Mouse (Mus musculus) embryonic facial prominence, embryonic 12.5 days (tissue): ENCODE results near the gene Mettl27. TPM values are rescaled to one million over a fixed set of nuclear protein-coding genes. Genes with fewer than 3 reads are reported as not detected.
A peak's percentile ranks its signal among the peaks of the same experiment; 100 is the strongest.
"Not testable (repeated sequence)": the region's sequence is repeated elsewhere in the genome, so short reads cannot be mapped to it uniquely, and the experiment has no call there.

Experiments used
- ATAC-seq: fragments of 200-750 bp; cut with Nextera tagmentation; 2 replicates; pipeline ENCODE4 v1.8.0; 2017; ENCODE audit not compliant: insufficient number of reproducible peaks, insufficient read depth, low FRiP score, low TSS enrichment
- H3K27ac ChIP-seq: fragments of 300-500 bp; sonication (generic); 2 replicates; pipeline ENCODE4 v1.5.1; 2016; ENCODE audit warnings: mild to moderate bottlenecking
- H3K27me3 ChIP-seq: fragments of 300-500 bp; sonication (generic); 2 replicates; pipeline ENCODE4 v1.6.1; 2016; ENCODE audit warnings: mild to moderate bottlenecking, moderate library complexity
- H3K36me3 ChIP-seq: fragments of 300-500 bp; sonication (generic); 2 replicates; pipeline ENCODE4 v1.6.1; 2016; ENCODE audit warnings: mild to moderate bottlenecking
- H3K4me1 ChIP-seq: fragments of 300-500 bp; sonication (generic); 2 replicates; pipeline ENCODE4 v1.6.1; 2016
- H3K4me2 ChIP-seq: fragments of 300-500 bp; sonication (generic); replicated peaks from 2 replicates; pipeline ENCODE4 v1.6.1; 2016; ENCODE audit warnings: mild to moderate bottlenecking, moderate library complexity
- H3K4me3 ChIP-seq: fragments of 300-500 bp; sonication (generic); 2 replicates; pipeline ENCODE4 v1.5.1; 2016; ENCODE audit warnings: mild to moderate bottlenecking
- H3K9ac ChIP-seq: fragments of 300-500 bp; sonication (generic); 2 replicates; pipeline ENCODE4 v1.6.1; 2016; ENCODE audit warnings: mild to moderate bottlenecking, moderate library complexity
- H3K9me3 ChIP-seq: fragments of 300-500 bp; sonication (generic); 2 replicates; pipeline ENCODE4 v1.6.1; 2016; ENCODE audit warnings: mild to moderate bottlenecking, moderate library complexity
- WGBS: fragments of 180-500 bp; shearing (Covaris S2); methylation state at CpG from one replicate; pipeline ENCODE4 v1.1.7; 2016; 5-methylcytosine and 5-hydroxymethylcytosine counted together
- polyA plus RNA-seq: library from polyadenylated mRNA; unstranded; fragments of >200 nt; fragmentation: Nextera tagmentation; extraction: Ambion mirVana; gene quantifications from 2 replicates; pipeline ENCODE4 v1.2.1, GENCODE M21; 2016

The Mettl27 gene
- polyA plus RNA-seq, 1 experiment from 2014 or later = 21.8 TPM

DNA sequence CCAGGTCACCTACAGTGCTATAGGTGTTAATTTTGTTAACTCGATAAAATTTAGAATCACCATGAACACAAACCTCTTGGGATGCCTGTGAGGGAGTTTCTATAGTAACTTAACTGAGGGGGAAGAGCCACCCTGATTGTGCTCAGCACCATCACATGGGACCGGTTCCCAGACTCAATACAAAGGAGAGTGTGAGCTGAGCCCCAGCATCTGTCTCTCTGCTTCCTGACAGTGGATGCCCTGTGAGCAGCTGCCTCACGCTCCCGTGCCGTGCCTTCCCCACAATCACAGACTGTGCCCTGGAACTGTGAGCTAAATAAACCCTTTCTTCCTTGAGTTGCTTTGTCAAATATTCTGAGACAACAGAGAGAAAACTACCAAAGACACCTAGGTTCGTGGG, 9.0 kb upstream of the Mettl27 start:
- Histone ChIP-seq H3K4me1 (no peaks in the 10 kb centered on the region), H3K27ac (no peak overlapping the region), H3K9ac (no peak overlapping the region), H3K36me3 (no peaks in the 10 kb centered on the region), H3K9me3 (no peaks in the 10 kb centered on the region), H3K4me3 (no peak overlapping the region), H3K4me2 (no peak overlapping the region), H3K27me3 (no peaks in the 10 kb centered on the region)
- 74% methylated on average over 6 of the region's 6 CpGs for WGBS
- no peak for ATAC-seq

DNA sequence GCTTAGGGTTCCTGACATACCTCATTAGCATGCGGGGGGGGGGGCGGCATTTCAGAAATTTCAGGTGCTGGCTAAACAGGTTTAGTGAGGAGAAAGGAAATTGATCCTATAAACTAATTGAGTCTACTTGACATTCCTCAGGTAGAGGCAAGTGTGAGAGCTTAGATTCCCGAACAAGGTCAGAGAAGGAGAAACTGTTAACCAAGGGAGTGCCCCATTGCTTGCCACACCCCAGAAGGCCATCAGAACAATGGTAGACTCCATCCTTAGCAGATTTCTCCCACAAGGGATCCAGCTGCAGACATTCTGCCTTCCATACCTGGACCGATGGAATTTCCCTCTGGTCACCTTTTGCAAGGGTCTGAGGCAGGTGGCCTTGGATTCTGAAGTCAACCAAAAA, 5.4 kb upstream of the Mettl27 start:
- ATAC-seq = no peak

DNA sequence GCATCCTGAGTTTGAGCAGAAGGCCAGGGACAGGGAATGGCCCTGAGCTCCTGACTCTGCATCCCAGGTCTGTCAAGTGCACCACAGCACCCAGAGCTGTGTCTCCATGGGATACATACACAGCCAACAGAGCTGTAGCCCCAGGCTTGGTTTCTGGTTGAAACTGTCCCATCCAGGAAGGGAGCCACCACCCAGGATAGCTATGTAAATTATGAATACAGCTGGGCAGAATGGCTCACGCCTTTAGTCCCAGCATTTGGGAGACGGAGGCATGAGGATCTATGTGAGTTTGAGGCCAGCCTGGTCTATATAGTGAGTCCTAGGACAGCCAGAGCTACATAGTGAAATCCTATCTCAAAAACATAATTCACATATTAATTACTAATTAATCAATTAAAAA, 2.2 kb upstream of the Mettl27 start:
- 93% methylated on average over 2 of the region's 2 CpGs for WGBS
- no peaks in the 10 kb centered on the region for H3K4me1 ChIP-seq
- no peak for ATAC-seq
- H3K9ac ChIP-seq = no peak overlapping the region
- no peak overlapping the region for H3K4me3 ChIP-seq
- H3K27ac ChIP-seq = no peak overlapping the region
- H3K4me2 ChIP-seq = no peak overlapping the region
- no peaks in the 10 kb centered on the region for H3K9me3 ChIP-seq
- H3K36me3 ChIP-seq = peaks cover 4% of the 10 kb centered on the region; the same call in 1 of the 2 replicates
- no peaks in the 10 kb centered on the region for H3K27me3 ChIP-seq

More for the DNA sequence above, 5.4 kb upstream of the Mettl27 start:
- Histone ChIP-seq H3K4me2 (no peak overlapping the region), H3K9ac (no peak overlapping the region), H3K27ac (no peak overlapping the region), H3K4me1 (no peaks in the 10 kb centered on the region), H3K27me3 (no peaks in the 10 kb centered on the region), H3K9me3 (no peaks in the 10 kb centered on the region), H3K4me3 (no peak overlapping the region), H3K36me3 (no peaks in the 10 kb centered on the region)
- 78% methylated on average over 4 of the region's 4 CpGs for WGBS

DNA sequence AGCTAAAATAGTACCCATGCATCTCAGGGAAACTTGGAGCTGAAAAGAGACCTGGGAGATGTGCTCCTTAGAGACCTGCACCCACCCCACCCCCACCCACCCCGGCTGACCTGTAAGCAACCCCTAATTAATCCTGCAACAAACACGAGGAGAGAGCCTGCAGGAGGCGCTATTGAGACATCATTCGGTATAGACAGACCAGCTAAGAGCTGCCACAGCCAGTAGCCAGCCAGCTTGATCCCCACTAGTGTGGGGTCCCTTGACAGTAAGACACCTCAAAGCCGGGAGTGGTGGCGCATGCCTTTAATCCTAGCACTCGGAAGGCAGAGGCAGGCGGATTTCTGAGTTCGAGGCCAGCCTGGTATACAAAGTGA, 722 bp downstream of the Mettl27 start:
- H3K4me1 ChIP-seq = no peaks in the 10 kb centered on the region
- H3K9me3 ChIP-seq = no peaks in the 10 kb centered on the region
- H3K4me2 ChIP-seq = peak overlapping the region; percentile 78
- H3K27me3 ChIP-seq = no peaks in the 10 kb centered on the region
- H3K4me3 ChIP-seq = peak overlapping the region; percentile 71
- H3K36me3 ChIP-seq = peaks cover 4% of the 10 kb centered on the region; the same call in 1 of the 2 replicates
- H3K27ac ChIP-seq = no peak overlapping the region
- 45% methylated on average over 9 of the region's 9 CpGs for WGBS
- no peak for ATAC-seq
- H3K9ac ChIP-seq = peak overlapping the region; percentile 80

DNA sequence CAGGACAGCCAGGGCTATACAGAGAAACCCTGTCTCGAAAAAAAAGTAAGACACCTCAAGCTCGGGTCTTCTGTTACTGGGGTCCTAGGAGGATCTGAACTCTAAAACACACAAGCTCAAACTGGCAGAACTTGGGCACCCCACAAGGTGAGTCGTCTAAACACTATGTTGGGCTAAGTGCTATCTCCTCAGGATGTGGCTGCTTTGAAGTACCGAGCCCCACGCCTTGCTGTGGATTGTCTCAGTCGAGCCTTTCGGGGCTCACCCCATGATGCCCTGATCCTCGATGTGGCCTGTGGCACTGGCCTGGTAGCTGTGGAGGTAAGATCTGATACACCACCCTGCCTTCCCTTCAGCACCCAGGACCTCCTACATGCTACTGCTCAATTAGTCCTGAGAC, 1.1 kb downstream of the Mettl27 start:
- Histone ChIP-seq H3K4me2 (peak overlapping the region; percentile 78; the same call in 1 of the 2 replicates), H3K4me3 (no peak overlapping the region)

DNA sequence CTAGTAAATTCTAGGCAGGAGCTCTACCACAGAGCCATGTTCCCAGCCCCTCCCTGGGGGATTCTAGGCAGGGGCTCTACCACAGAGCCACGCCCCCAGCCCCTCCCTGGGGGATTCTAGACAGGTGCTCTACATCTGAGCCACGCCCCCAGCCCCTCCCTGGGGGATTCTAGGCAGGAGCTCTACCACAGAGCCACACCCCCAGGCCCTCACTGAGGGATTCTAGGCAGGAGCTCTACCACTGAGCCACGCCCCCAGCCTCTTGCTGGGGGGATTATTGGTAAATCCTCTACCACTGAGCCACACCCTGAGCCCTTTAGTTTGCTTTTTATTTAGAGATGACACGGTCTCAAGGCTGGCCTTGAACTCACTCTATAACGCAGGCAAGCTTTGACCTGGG, 1.5 kb downstream of the Mettl27 start:
- 88% methylated on average over 5 of the region's 5 CpGs for WGBS
- not testable (repeated sequence) for H3K27ac ChIP-seq, ATAC-seq, H3K4me2 ChIP-seq, H3K27me3 ChIP-seq, H3K9me3 ChIP-seq, H3K36me3 ChIP-seq, H3K9ac ChIP-seq, H3K4me1 ChIP-seq, H3K4me3 ChIP-seq

More for the DNA sequence above, 1.1 kb downstream of the Mettl27 start:
- Histone ChIP-seq H3K9me3 (no peaks in the 10 kb centered on the region), H3K27me3 (no peaks in the 10 kb centered on the region), H3K9ac (no peak overlapping the region), H3K4me1 (no peaks in the 10 kb centered on the region), H3K27ac (no peak overlapping the region), H3K36me3 (peaks cover 4% of the 10 kb centered on the region; the same call in 1 of the 2 replicates)
- 94% methylated on average over 8 of the region's 8 CpGs for WGBS
- no peak for ATAC-seq

DNA sequence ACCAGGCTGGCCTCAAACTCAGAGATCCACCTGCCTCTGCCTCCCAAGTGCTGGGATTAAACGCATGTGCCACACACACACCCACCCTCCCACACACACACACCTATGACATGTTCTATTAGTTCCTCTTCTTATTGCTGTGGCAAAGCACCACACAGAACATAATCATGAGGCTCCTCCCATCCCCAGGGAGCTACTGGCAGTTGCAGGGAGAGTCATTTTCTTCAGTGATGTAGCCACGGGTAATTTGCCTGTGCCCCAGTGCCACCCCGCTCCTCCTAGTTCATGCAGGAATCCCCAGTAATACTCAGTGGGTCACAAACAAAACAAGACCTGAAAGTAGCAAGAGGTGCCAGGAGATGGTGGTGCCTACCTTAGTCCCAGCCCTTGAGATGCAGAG, 2.5 kb downstream of the Mettl27 start:
- no peak overlapping the region for H3K4me3 ChIP-seq
- no peak overlapping the region for H3K4me2 ChIP-seq
- H3K9ac ChIP-seq = no peak overlapping the region
- 89% methylated on average over 3 of the region's 3 CpGs for WGBS
- H3K4me1 ChIP-seq = no peaks in the 10 kb centered on the region
- no peak for ATAC-seq
- H3K36me3 ChIP-seq = peaks cover 4% of the 10 kb centered on the region; the same call in 1 of the 2 replicates
- H3K27me3 ChIP-seq = no peaks in the 10 kb centered on the region
- no peak overlapping the region for H3K27ac ChIP-seq
- no peaks in the 10 kb centered on the region for H3K9me3 ChIP-seq

DNA sequence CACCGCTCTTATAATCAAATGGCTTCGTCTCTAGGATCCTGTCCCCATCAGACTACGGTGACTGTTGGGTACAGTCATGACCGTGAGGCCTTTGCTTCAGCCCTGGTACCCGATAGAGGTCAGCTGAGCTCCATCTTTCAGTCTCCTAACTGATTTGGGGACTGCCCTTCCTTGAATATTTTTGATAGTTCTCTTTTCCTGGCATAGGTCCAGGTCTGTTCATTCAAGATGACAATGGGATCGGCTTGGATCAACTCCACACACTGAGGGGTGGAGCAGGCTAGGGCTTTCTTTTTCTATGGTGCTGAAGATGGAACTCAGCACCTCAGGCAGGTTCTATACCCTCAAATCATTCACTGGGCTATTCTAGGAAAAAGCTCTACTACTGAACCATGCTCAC, 3.9 kb downstream of the Mettl27 start:
- WGBS = 91% methylated on average over 6 of the region's 6 CpGs
- Histone ChIP-seq H3K9ac (no peak overlapping the region), H3K4me3 (no peak overlapping the region), H3K27ac (no peak overlapping the region), H3K4me1 (no peaks in the 10 kb centered on the region), H3K27me3 (no peaks in the 10 kb centered on the region), H3K9me3 (no peaks in the 10 kb centered on the region), H3K4me2 (no peak overlapping the region), H3K36me3 (peaks cover 4% of the 10 kb centered on the region; the same call in 1 of the 2 replicates)
- ATAC-seq = no peak

DNA sequence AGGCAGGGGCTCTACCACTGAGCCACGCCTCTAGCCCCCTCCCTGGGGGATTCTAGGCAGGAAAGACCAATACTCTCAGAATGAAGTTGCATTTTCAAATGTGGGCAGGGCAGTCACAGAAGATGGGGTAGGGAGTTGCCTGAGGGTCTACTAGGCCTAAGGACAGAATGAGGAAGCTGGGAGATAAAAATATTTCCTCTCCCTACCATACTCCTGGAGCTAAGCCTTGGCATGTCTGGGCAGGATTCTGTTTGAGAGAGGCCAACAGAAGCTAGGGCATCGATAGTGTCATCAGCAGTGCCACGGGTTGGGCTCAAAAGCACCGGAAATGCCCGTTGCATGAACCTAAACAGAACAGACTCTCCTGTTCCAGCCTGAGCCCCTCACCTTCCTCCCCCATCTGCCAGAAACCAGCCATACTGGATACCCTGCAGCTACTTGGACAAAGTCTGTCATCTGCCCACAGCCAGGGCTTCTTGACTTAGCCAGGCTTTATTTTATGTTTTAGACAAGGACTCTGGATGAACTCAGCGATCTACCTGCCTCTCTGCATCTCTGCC, 4.5 kb downstream of the Mettl27 start:
- no peaks in the 10 kb centered on the region for H3K9me3 ChIP-seq
- WGBS = 74% methylated on average over 6 of the region's 6 CpGs
- no peak overlapping the region for H3K27ac ChIP-seq
- ATAC-seq = no peak
- H3K9ac ChIP-seq = no peak overlapping the region
- no peaks in the 10 kb centered on the region for H3K4me1 ChIP-seq
- no peak overlapping the region for H3K4me3 ChIP-seq
- peaks cover 4% of the 10 kb centered on the region; the same call in 1 of the 2 replicates for H3K36me3 ChIP-seq
- no peaks in the 10 kb centered on the region for H3K27me3 ChIP-seq
- no peak overlapping the region for H3K4me2 ChIP-seq

DNA sequence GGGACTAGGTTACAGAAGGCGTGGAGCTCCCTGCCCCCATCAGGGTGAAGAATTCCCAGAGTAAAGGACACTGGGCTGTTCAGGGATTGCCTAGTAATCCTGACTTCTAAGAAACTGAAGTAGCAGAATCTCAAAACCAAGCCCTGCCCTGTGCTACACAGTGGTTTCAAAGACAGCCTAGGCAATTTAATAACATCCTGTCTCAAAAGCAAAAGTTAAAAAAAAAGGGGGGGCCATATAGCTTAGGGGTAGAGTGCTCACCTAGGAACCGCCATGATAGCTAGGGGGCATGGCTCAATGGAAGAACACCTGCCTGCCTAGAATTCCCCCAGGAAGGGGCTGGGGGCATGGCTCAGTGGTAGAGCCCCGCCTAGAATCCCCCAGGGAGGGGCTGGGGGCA, 6.9 kb downstream of the Mettl27 start:
- no peak for ATAC-seq
- no peaks in the 10 kb centered on the region for H3K27me3 ChIP-seq
- no peaks in the 10 kb centered on the region for H3K4me1 ChIP-seq
- peaks cover 3% of the 10 kb centered on the region; the same call in 1 of the 2 replicates for H3K36me3 ChIP-seq
- WGBS = 73% methylated on average over 3 of the region's 3 CpGs
- no peak overlapping the region for H3K4me2 ChIP-seq
- H3K4me3 ChIP-seq = no peak overlapping the region
- no peaks in the 10 kb centered on the region for H3K9me3 ChIP-seq
- H3K27ac ChIP-seq = no peak overlapping the region
- no peak overlapping the region for H3K9ac ChIP-seq

DNA sequence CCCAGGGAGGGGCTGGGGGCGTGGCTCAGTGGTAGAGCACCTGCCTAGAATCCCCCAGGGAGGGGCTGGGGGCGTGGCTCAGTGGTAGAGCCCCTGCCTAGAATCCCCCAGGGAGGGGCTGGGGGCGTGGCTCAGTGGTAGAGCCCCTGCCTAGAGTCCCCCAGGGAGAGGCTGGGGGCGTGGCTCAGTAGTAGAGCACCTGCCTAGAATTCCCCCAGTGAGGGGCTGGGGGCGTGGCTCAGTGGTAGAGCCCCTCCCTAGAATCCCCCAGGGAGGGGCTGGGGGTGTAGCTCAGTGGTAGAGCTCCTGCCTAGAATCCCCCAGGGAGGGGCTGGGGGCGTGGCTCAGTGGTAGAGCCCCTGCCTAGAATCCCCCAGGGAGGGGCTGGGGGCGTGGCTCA, 7.4 kb downstream of the Mettl27 start:
- not testable (repeated sequence) for H3K27ac ChIP-seq, H3K4me1 ChIP-seq, ATAC-seq, H3K9me3 ChIP-seq, H3K4me2 ChIP-seq, H3K36me3 ChIP-seq, H3K4me3 ChIP-seq, H3K9ac ChIP-seq, H3K27me3 ChIP-seq
- 86% methylated on average over 5 of the region's 7 CpGs for WGBS

DNA sequence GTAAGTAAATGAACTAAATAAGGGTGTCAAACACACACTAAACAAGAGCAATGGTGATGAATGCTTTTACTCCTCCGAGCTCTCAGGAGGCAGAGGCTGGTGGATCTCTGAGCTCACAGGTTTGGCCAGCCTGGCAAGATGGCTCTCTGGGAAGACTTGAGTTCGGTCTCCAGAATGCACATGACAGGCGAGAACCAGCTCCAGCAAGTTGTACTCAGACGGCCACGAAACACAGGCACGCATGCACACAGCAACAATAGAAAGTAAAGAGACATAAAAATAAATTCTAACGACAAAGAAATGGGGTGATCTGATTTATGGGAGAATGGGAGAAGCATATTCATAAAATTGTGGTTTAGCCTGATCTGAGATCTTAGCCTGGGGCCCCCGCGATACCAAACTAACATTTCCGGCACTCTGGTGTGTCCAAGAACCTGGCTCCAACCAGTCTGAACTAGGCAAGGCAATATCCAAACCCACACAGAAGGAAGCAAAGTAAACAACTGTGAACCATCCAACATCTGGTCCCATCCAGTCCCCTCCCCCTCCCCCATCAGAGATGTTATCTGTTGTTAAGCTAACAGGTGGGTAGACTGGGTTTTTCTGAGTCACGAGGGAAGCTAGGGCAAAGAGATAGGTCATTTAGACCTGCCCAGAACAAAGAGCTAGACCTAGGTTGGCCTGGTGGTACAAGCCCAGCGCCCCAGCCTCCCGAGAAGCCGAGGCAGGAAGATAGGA, 9.5 kb downstream of the Mettl27 start:
- H3K4me1 ChIP-seq = no peaks in the 10 kb centered on the region
- ATAC-seq = no peak
- H3K9me3 ChIP-seq = no peaks in the 10 kb centered on the region
- H3K27me3 ChIP-seq = peaks cover 23% of the 10 kb centered on the region
- H3K4me3 ChIP-seq = no peak overlapping the region
- no peaks in the 10 kb centered on the region for H3K36me3 ChIP-seq
- no peak overlapping the region for H3K9ac ChIP-seq
- 79% methylated on average over 14 of the region's 14 CpGs for WGBS
- H3K4me2 ChIP-seq = no peak overlapping the region
- no peak overlapping the region for H3K27ac ChIP-seq
